Mouse (Mus musculus) stomach, embryonic 15.5 days (tissue): ENCODE data around the gene Igfbp3. TPM values are rescaled to one million over a fixed set of nuclear protein-coding genes. Genes with fewer than 3 reads are reported as not detected.

Experiments used
- ATAC-seq: fragments of 200-750 bp; cut with Nextera tagmentation; 2 replicates; pipeline ENCODE4 v1.8.0; 2017; ENCODE audit warnings: low read depth, moderate number of reproducible peaks, moderate TSS enrichment; ENCODE audit not compliant: insufficient read depth, low FRiP score
- H3K27ac ChIP-seq: fragments of 300-500 bp; sonication (generic); 2 replicates; pipeline ENCODE4 v1.5.1; 2015; ENCODE audit warnings: mild to moderate bottlenecking, inconsistent platforms
- H3K27me3 ChIP-seq: fragments of 300-500 bp; sonication (generic); replicated peaks from 2 replicates; pipeline ENCODE4 v1.6.1; 2015; ENCODE audit warnings: inconsistent platforms
- H3K36me3 ChIP-seq: fragments of 300-500 bp; sonication (generic); 2 replicates; pipeline ENCODE4 v1.6.1; 2015; ENCODE audit warnings: inconsistent platforms
- H3K4me1 ChIP-seq: fragments of 300-500 bp; sonication (generic); 2 replicates; pipeline ENCODE4 v1.6.1; 2015; ENCODE audit warnings: inconsistent platforms
- H3K4me2 ChIP-seq: fragments of 300-500 bp; sonication (generic); 2 replicates; pipeline ENCODE4 v1.6.1; 2015; ENCODE audit warnings: mild to moderate bottlenecking, inconsistent platforms
- H3K4me3 ChIP-seq: fragments of 300-500 bp; sonication (generic); replicated peaks from 2 replicates; pipeline ENCODE4 v1.5.1; 2015; ENCODE audit warnings: inconsistent platforms
- H3K9ac ChIP-seq: fragments of 300-500 bp; sonication (generic); 2 replicates; pipeline ENCODE4 v1.6.1; 2015; ENCODE audit warnings: inconsistent platforms
- H3K9me3 ChIP-seq: fragments of 300-500 bp; sonication (generic); 2 replicates; pipeline ENCODE4 v1.6.1; 2016; ENCODE audit warnings: inconsistent platforms
- WGBS: fragments of 180-500 bp; shearing (Covaris S2); methylation state at CpG from one replicate; pipeline ENCODE4 v1.1.7; 2015; 5-methylcytosine and 5-hydroxymethylcytosine counted together
- polyA plus RNA-seq: library from polyadenylated mRNA; unstranded; fragments of >200 nt; fragmentation: Nextera tagmentation; extraction: Ambion mirVana; gene quantifications from 2 replicates; pipeline ENCODE4 v1.2.1, GENCODE M21; 2015

Igfbp3 gene
- 52.4 and 56.4 TPM in 2 replicates for polyA plus RNA-seq

GRCm38 (mm10) chr11:7213501-7214341 lies at the start of gene Igfbp3:
TSS of gene Igfbp3 (minus strand) at chr11:7213923.
- ATAC-seq = peak; percentile 68
- no peaks in the 10 kb centered on the region for H3K36me3 ChIP-seq
- H3K4me3 ChIP-seq = peak within 1 kb of the TSS; percentile 67
- peak within 1 kb of the TSS; percentile 59; the same call in 1 of the 2 replicates for H3K27ac ChIP-seq
- H3K9ac ChIP-seq = peak within 1 kb of the TSS; percentile 37
- peaks cover 26% of the 10 kb centered on the region for H3K27me3 ChIP-seq
- no peaks in the 10 kb centered on the region for H3K9me3 ChIP-seq
- H3K4me2 ChIP-seq = peak within 1 kb of the TSS; percentile 97
- H3K4me1 ChIP-seq = peaks cover 20% of the 10 kb centered on the region
- under 1% methylated on average over 98 of the region's 104 CpGs for WGBS

- no peaks in the 10 kb centered on the region for H3K4me1 ChIP-seq
- whole genome bisulfite sequencing = 92% methylated on average over 5 of the region's 5 CpGs
Measured at GRCm38 (mm10) chr11:7250870-7251269, 37.1 kb upstream of the Igfbp3 start.

GRCm38 (mm10) chr11:7250415-7250814 lies 36.7 kb upstream of the Igfbp3 start:
- H3K9ac ChIP-seq = no peak overlapping the region
- H3K27me3 ChIP-seq = no peaks in the 10 kb centered on the region
- no peaks in the 10 kb centered on the region for H3K4me1 ChIP-seq
- ATAC-seq = no peak
- H3K36me3 ChIP-seq = no peaks in the 10 kb centered on the region
- no peak overlapping the region for H3K27ac ChIP-seq
- no peak overlapping the region for H3K4me3 ChIP-seq
- H3K4me2 ChIP-seq = no peak overlapping the region
- H3K9me3 ChIP-seq = no peaks in the 10 kb centered on the region
- 85% methylated on average over 2 of the region's 2 CpGs for WGBS

More at GRCm38 (mm10) chr11:7250870-7251269, 37.1 kb upstream of the Igfbp3 start:
- Histone ChIP-seq H3K27me3 (no peaks in the 10 kb centered on the region), H3K36me3 (no peaks in the 10 kb centered on the region), H3K4me3 (no peak overlapping the region), H3K4me2 (no peak overlapping the region), H3K9ac (no peak overlapping the region), H3K9me3 (no peaks in the 10 kb centered on the region), H3K27ac (no peak overlapping the region)
- ATAC-seq = no peak

GRCm38 (mm10) chr11:7244782-7245181 lies 31.1 kb upstream of the Igfbp3 start:
- WGBS = 63% methylated on average over 1 of the region's 1 CpGs
- no peak for ATAC-seq

GRCm38 (mm10) chr11:7239041-7239740 lies 25.5 kb upstream of the Igfbp3 start:
- Histone ChIP-seq H3K27me3 (no peaks in the 10 kb centered on the region), H3K4me3 (no peak overlapping the region), H3K27ac (0 out of 2 replicates have a peak overlapping the region, but pooled peaks have one; percentile 24), H3K9me3 (no peaks in the 10 kb centered on the region), H3K4me2 (no peak overlapping the region), H3K9ac (no peak overlapping the region), H3K4me1 (no peaks in the 10 kb centered on the region), H3K36me3 (no peaks in the 10 kb centered on the region)
- WGBS = 69% methylated on average over 4 of the region's 4 CpGs
- peak; percentile 40; the same call in 1 of the 2 replicates for ATAC-seq

More at GRCm38 (mm10) chr11:7244782-7245181, 31.1 kb upstream of the Igfbp3 start:
- Histone ChIP-seq H3K9ac (no peak overlapping the region), H3K27me3 (no peaks in the 10 kb centered on the region), H3K27ac (no peak overlapping the region), H3K4me2 (no peak overlapping the region), H3K4me1 (no peaks in the 10 kb centered on the region), H3K9me3 (no peaks in the 10 kb centered on the region), H3K36me3 (no peaks in the 10 kb centered on the region), H3K4me3 (no peak overlapping the region)

- H3K9me3 ChIP-seq = no peaks in the 10 kb centered on the region
- no peak for ATAC-seq
- H3K27ac ChIP-seq = peak overlapping the region; percentile 32; the same call in 1 of the 2 replicates
- WGBS = 90% methylated on average over 6 of the region's 6 CpGs
- H3K36me3 ChIP-seq = no peaks in the 10 kb centered on the region
- H3K4me1 ChIP-seq = no peaks in the 10 kb centered on the region
- no peaks in the 10 kb centered on the region for H3K27me3 ChIP-seq
- no peak overlapping the region for H3K4me3 ChIP-seq
- no peak overlapping the region for H3K4me2 ChIP-seq
- no peak overlapping the region for H3K9ac ChIP-seq
Measured at GRCm38 (mm10) chr11:7238546-7238945, 24.8 kb upstream of the Igfbp3 start.

- Histone ChIP-seq H3K4me3 (no peak overlapping the region), H3K4me2 (no peak overlapping the region), H3K36me3 (no peaks in the 10 kb centered on the region), H3K27me3 (no peaks in the 10 kb centered on the region), H3K9me3 (no peaks in the 10 kb centered on the region), H3K4me1 (no peaks in the 10 kb centered on the region), H3K27ac (peak overlapping the region; percentile 32; the same call in 1 of the 2 replicates), H3K9ac (no peak overlapping the region)
- peak; percentile 77 for ATAC-seq
- 47% methylated on average over 6 of the region's 6 CpGs for WGBS
Measured at GRCm38 (mm10) chr11:7237712-7238111, 24.0 kb upstream of the Igfbp3 start.

GRCm38 (mm10) chr11:7236751-7237150 lies 23.0 kb upstream of the Igfbp3 start:
- no peak overlapping the region for H3K4me2 ChIP-seq
- 90% methylated on average over 2 of the region's 2 CpGs for WGBS
- no peak overlapping the region for H3K27ac ChIP-seq
- H3K4me1 ChIP-seq = no peaks in the 10 kb centered on the region
- no peaks in the 10 kb centered on the region for H3K27me3 ChIP-seq
- H3K36me3 ChIP-seq = no peaks in the 10 kb centered on the region
- no peak overlapping the region for H3K4me3 ChIP-seq
- ATAC-seq = no peak
- H3K9me3 ChIP-seq = no peaks in the 10 kb centered on the region
- no peak overlapping the region for H3K9ac ChIP-seq

GRCm38 (mm10) chr11:7234981-7235609 lies 21.4 kb upstream of the Igfbp3 start:
- 66% methylated on average over 3 of the region's 3 CpGs for WGBS
- H3K4me1 ChIP-seq = no peaks in the 10 kb centered on the region
- no peaks in the 10 kb centered on the region for H3K27me3 ChIP-seq
- H3K9me3 ChIP-seq = no peaks in the 10 kb centered on the region
- no peaks in the 10 kb centered on the region for H3K36me3 ChIP-seq
- no peak for ATAC-seq
- H3K27ac ChIP-seq = no peak overlapping the region
- no peak overlapping the region for H3K9ac ChIP-seq
- no peak overlapping the region for H3K4me2 ChIP-seq
- H3K4me3 ChIP-seq = no peak overlapping the region

GRCm38 (mm10) chr11:7234436-7234835 lies 20.7 kb upstream of the Igfbp3 start:
- Histone ChIP-seq H3K36me3 (no peaks in the 10 kb centered on the region), H3K27ac (no peak overlapping the region), H3K4me1 (no peaks in the 10 kb centered on the region)

GRCm38 (mm10) chr11:7233333-7233732 lies 19.6 kb upstream of the Igfbp3 start:
- no peak overlapping the region for H3K4me2 ChIP-seq
- 90% methylated on average over 2 of the region's 2 CpGs for WGBS
- no peaks in the 10 kb centered on the region for H3K27me3 ChIP-seq
- H3K9ac ChIP-seq = no peak overlapping the region
- ATAC-seq = no peak
- no peak overlapping the region for H3K4me3 ChIP-seq
- H3K4me1 ChIP-seq = no peaks in the 10 kb centered on the region
- H3K36me3 ChIP-seq = no peaks in the 10 kb centered on the region
- H3K9me3 ChIP-seq = no peaks in the 10 kb centered on the region
- H3K27ac ChIP-seq = no peak overlapping the region

More at GRCm38 (mm10) chr11:7234436-7234835, 20.7 kb upstream of the Igfbp3 start:
- H3K27me3 ChIP-seq = no peaks in the 10 kb centered on the region
- no peak overlapping the region for H3K4me3 ChIP-seq
- H3K9ac ChIP-seq = no peak overlapping the region
- 56% methylated on average over 1 of the region's 1 CpGs for WGBS
- no peaks in the 10 kb centered on the region for H3K9me3 ChIP-seq
- no peak for ATAC-seq
- no peak overlapping the region for H3K4me2 ChIP-seq
